Mouse (Mus musculus) embryonic facial prominence, embryonic 13.5 days (tissue): Measurements from ENCODE around the gene Cry2. TPM values are rescaled to one million over a fixed set of nuclear protein-coding genes. Genes with fewer than 3 reads are reported as not detected.

Source experiments
- ATAC-seq: fragments of 200-750 bp; cut with Nextera tagmentation; 2 replicates; pipeline ENCODE4 v1.8.0; 2017; ENCODE audit warnings: low read depth; ENCODE audit not compliant: insufficient number of reproducible peaks, insufficient read depth, low FRiP score, low TSS enrichment
- H3K27ac ChIP-seq: fragments of 300-500 bp; sonication (generic); 2 replicates; pipeline ENCODE4 v1.5.1; 2015; ENCODE audit warnings: moderate library complexity, mild to moderate bottlenecking, inconsistent platforms
- H3K27me3 ChIP-seq: fragments of 300-500 bp; sonication (generic); 2 replicates; pipeline ENCODE4 v1.6.1; 2015; ENCODE audit warnings: mild to moderate bottlenecking, inconsistent platforms
- H3K36me3 ChIP-seq: fragments of 300-500 bp; sonication (generic); 2 replicates; pipeline ENCODE4 v1.6.1; 2015; ENCODE audit warnings: mild to moderate bottlenecking, inconsistent platforms
- H3K4me1 ChIP-seq: fragments of 300-500 bp; sonication (generic); 2 replicates; pipeline ENCODE4 v1.6.1; 2015; ENCODE audit warnings: inconsistent platforms
- H3K4me2 ChIP-seq: fragments of 300-500 bp; sonication (generic); 2 replicates; pipeline ENCODE4 v1.6.1; 2015; ENCODE audit warnings: moderate library complexity, mild to moderate bottlenecking, inconsistent platforms
- H3K4me3 ChIP-seq: fragments of 300-500 bp; sonication (generic); 2 replicates; pipeline ENCODE4 v1.5.1; 2015; ENCODE audit warnings: mild to moderate bottlenecking, inconsistent platforms
- H3K9ac ChIP-seq: fragments of 300-500 bp; sonication (generic); 2 replicates; pipeline ENCODE4 v1.6.1; 2015; ENCODE audit warnings: mild to moderate bottlenecking, inconsistent platforms
- H3K9me3 ChIP-seq: fragments of 300-500 bp; sonication (generic); 2 replicates; pipeline ENCODE4 v1.6.1; 2016; ENCODE audit warnings: inconsistent platforms
- WGBS: fragments of 180-500 bp; shearing (Covaris S2); methylation state at CpG from one replicate; pipeline ENCODE4 v1.1.7; 2015; ENCODE audit warnings: mixed read lengths; 5-methylcytosine and 5-hydroxymethylcytosine counted together
- polyA plus RNA-seq: library from polyadenylated mRNA; unstranded; fragments of >200 nt; fragmentation: Nextera tagmentation; extraction: Ambion mirVana; gene quantifications from 2 replicates; pipeline ENCODE4 v1.2.1, GENCODE M21; 2015

The Cry2 gene
- polyA plus RNA-seq, 1 experiment from 2014 or later = 28.2 TPM

- H3K4me1 ChIP-seq = no peaks in the 10 kb centered on the region; the same call in 1 of the 2 replicates
- no peaks in the 10 kb centered on the region for H3K36me3 ChIP-seq
- 77% methylated on average over 4 of the region's 4 CpGs for WGBS
- H3K9ac ChIP-seq = no peak overlapping the region
- H3K4me2 ChIP-seq = no peak overlapping the region
- no peak overlapping the region for H3K4me3 ChIP-seq
- ATAC-seq = no peak
- H3K9me3 ChIP-seq = no peaks in the 10 kb centered on the region
- no peak overlapping the region for H3K27ac ChIP-seq
- H3K27me3 ChIP-seq = 0 out of 2 replicates have a peak, but pooled peaks cover 4% of the 10 kb centered on the region
Observed at GRCm38 (mm10) chr2:92443313-92443712, 9.5 kb upstream of the Cry2 start.

GRCm38 (mm10) chr2:92442419-92443001 lies 8.7 kb upstream of the Cry2 start:
- WGBS = 64% methylated on average over 12 of the region's 12 CpGs
- Histone ChIP-seq H3K4me2 (no peak overlapping the region), H3K9me3 (no peaks in the 10 kb centered on the region), H3K27ac (no peak overlapping the region), H3K27me3 (0 out of 2 replicates have a peak, but pooled peaks cover 4% of the 10 kb centered on the region), H3K4me1 (no peaks in the 10 kb centered on the region; the same call in 1 of the 2 replicates), H3K9ac (no peak overlapping the region), H3K36me3 (no peaks in the 10 kb centered on the region), H3K4me3 (no peak overlapping the region)
- no peak for ATAC-seq

- Histone ChIP-seq H3K36me3 (no peaks in the 10 kb centered on the region), H3K27ac (no peak overlapping the region), H3K9me3 (no peaks in the 10 kb centered on the region), H3K4me2 (no peak overlapping the region), H3K4me1 (no peaks in the 10 kb centered on the region), H3K27me3 (0 out of 2 replicates have a peak, but pooled peaks cover 4% of the 10 kb centered on the region), H3K9ac (no peak overlapping the region), H3K4me3 (no peak overlapping the region)
- WGBS = 57% methylated on average over 6 of the region's 6 CpGs
- no peak for ATAC-seq
Observed at GRCm38 (mm10) chr2:92440432-92440831, 6.6 kb upstream of the Cry2 start.

- ATAC-seq = no peak
- Histone ChIP-seq H3K36me3 (no peaks in the 10 kb centered on the region), H3K4me1 (peaks cover 6% of the 10 kb centered on the region), H3K27me3 (0 out of 2 replicates have a peak, but pooled peaks cover 4% of the 10 kb centered on the region), H3K9me3 (no peaks in the 10 kb centered on the region), H3K9ac (no peak overlapping the region), H3K4me2 (no peak overlapping the region), H3K4me3 (no peak overlapping the region), H3K27ac (no peak overlapping the region)
- WGBS = 63% methylated on average over 3 of the region's 3 CpGs
Observed at GRCm38 (mm10) chr2:92438567-92438966, 4.7 kb upstream of the Cry2 start.

GRCm38 (mm10) chr2:92437875-92438274 lies 4.0 kb upstream of the Cry2 start:
- peaks cover 10% of the 10 kb centered on the region for H3K4me1 ChIP-seq
- 0 out of 2 replicates have a peak, but pooled peaks cover 4% of the 10 kb centered on the region for H3K27me3 ChIP-seq
- no peak overlapping the region for H3K27ac ChIP-seq
- H3K36me3 ChIP-seq = no peaks in the 10 kb centered on the region
- no peak overlapping the region for H3K9ac ChIP-seq
- 0 out of 2 replicates have a peak overlapping the region, but pooled peaks have one; percentile 3 for H3K4me3 ChIP-seq
- no peak for ATAC-seq
- WGBS = 2% methylated on average over 5 of the region's 5 CpGs
- peak overlapping the region; percentile 39 for H3K4me2 ChIP-seq
- no peaks in the 10 kb centered on the region for H3K9me3 ChIP-seq

- no peak overlapping the region for H3K4me2 ChIP-seq
- H3K4me1 ChIP-seq = peaks cover 15% of the 10 kb centered on the region
- H3K9me3 ChIP-seq = no peaks in the 10 kb centered on the region
- H3K27me3 ChIP-seq = 0 out of 2 replicates have a peak, but pooled peaks cover 4% of the 10 kb centered on the region
- no peaks in the 10 kb centered on the region for H3K36me3 ChIP-seq
- no peak overlapping the region for H3K4me3 ChIP-seq
- no peak overlapping the region for H3K9ac ChIP-seq
- WGBS = 82% methylated on average over 4 of the region's 4 CpGs
- H3K27ac ChIP-seq = no peak overlapping the region
- no peak for ATAC-seq
Observed at GRCm38 (mm10) chr2:92437366-92437765, 3.5 kb upstream of the Cry2 start.

- Histone ChIP-seq H3K27me3 (0 out of 2 replicates have a peak, but pooled peaks cover 4% of the 10 kb centered on the region), H3K9ac (peak overlapping the region; percentile 63; the same call in 1 of the 2 replicates), H3K4me1 (peaks cover 36% of the 10 kb centered on the region), H3K4me3 (no peak overlapping the region), H3K27ac (no peak overlapping the region), H3K36me3 (no peaks in the 10 kb centered on the region), H3K9me3 (no peaks in the 10 kb centered on the region), H3K4me2 (no peak overlapping the region)
- no peak for ATAC-seq
- WGBS = 49% methylated on average over 6 of the region's 6 CpGs
Observed at GRCm38 (mm10) chr2:92435023-92435422, 1.2 kb upstream of the Cry2 start.

GRCm38 (mm10) chr2:92434375-92434745 lies 517 bp upstream of the Cry2 start:
- peak overlapping the region; percentile 79 for H3K4me3 ChIP-seq
- peak overlapping the region; percentile 84 for H3K4me2 ChIP-seq
- peak overlapping the region; percentile 63 for H3K9ac ChIP-seq
- WGBS = 6% methylated on average over 12 of the region's 12 CpGs
- H3K27ac ChIP-seq = no peak overlapping the region
- H3K4me1 ChIP-seq = peaks cover 40% of the 10 kb centered on the region
- no peaks in the 10 kb centered on the region for H3K9me3 ChIP-seq
- no peaks in the 10 kb centered on the region for H3K27me3 ChIP-seq
- H3K36me3 ChIP-seq = no peaks in the 10 kb centered on the region
- ATAC-seq = no peak

- no peaks in the 10 kb centered on the region for H3K9me3 ChIP-seq
- H3K4me1 ChIP-seq = peaks cover 56% of the 10 kb centered on the region
- H3K4me3 ChIP-seq = peak overlapping the region; percentile 79
- no peaks in the 10 kb centered on the region for H3K27me3 ChIP-seq
- peak overlapping the region; percentile 84 for H3K4me2 ChIP-seq
- 51% methylated on average over 17 of the region's 17 CpGs for WGBS
- peak overlapping the region; percentile 81 for H3K9ac ChIP-seq
- no peak for ATAC-seq
- no peak overlapping the region for H3K27ac ChIP-seq
- no peaks in the 10 kb centered on the region for H3K36me3 ChIP-seq
Observed at GRCm38 (mm10) chr2:92432299-92433295, 1.2 kb downstream of the Cry2 start.

- peaks cover 60% of the 10 kb centered on the region for H3K4me1 ChIP-seq
- no peaks in the 10 kb centered on the region for H3K36me3 ChIP-seq
- peak overlapping the region; percentile 61 for H3K9ac ChIP-seq
- 34% methylated on average over 11 of the region's 11 CpGs for WGBS
- peak overlapping the region; percentile 84 for H3K4me2 ChIP-seq
- H3K9me3 ChIP-seq = no peaks in the 10 kb centered on the region
- ATAC-seq = no peak
- peak overlapping the region; percentile 34 for H3K27ac ChIP-seq
- H3K27me3 ChIP-seq = no peaks in the 10 kb centered on the region
- H3K4me3 ChIP-seq = peak overlapping the region; percentile 79
Observed at GRCm38 (mm10) chr2:92431611-92432179, 2.1 kb downstream of the Cry2 start.

- H3K4me1 ChIP-seq = peaks cover 63% of the 10 kb centered on the region
- no peaks in the 10 kb centered on the region for H3K27me3 ChIP-seq
- WGBS = 65% methylated on average over 21 of the region's 21 CpGs
- ATAC-seq = no peak
- peak overlapping the region; percentile 84 for H3K4me2 ChIP-seq
- peak overlapping the region; percentile 34 for H3K27ac ChIP-seq
- H3K9ac ChIP-seq = peak overlapping the region; percentile 61
- no peaks in the 10 kb centered on the region for H3K9me3 ChIP-seq
- peaks cover 6% of the 10 kb centered on the region for H3K36me3 ChIP-seq
- peak overlapping the region; percentile 79 for H3K4me3 ChIP-seq
Observed at GRCm38 (mm10) chr2:92430723-92431541, 2.9 kb downstream of the Cry2 start.
